Mouse (Mus musculus) cerebellum, adult 9-10 months (tissue): Measurements from ENCODE around the gene Tmem9.
A peak's percentile ranks its signal among the peaks of the same experiment; 100 is the strongest.

Source experiments
- DNase-seq: peaks from one replicate; pipeline ENCODE4 v3.0.0; 2022

Tmem9 gene

DNA sequence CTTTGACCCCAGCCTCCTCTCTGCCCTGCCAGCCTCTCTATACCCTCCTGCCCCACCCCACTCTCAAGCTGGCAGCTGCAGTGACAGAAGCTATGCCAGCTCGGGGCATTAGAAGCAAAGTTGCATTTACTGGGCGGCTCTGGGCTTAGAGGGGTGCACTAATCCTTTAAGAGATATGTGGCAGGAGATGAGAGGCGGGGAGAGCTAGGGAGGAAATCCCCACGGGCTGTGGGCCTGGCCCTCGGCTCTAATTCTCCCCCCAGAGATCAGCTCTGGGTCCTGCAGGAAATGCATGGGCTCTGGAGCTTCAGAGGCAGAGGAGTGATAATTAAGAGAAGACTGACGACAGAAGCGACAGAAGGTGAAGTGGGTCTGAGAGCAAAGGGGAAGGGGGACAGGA lies 25.0 kb downstream of the Tmem9 start:
- no peak for DNase-seq

DNA sequence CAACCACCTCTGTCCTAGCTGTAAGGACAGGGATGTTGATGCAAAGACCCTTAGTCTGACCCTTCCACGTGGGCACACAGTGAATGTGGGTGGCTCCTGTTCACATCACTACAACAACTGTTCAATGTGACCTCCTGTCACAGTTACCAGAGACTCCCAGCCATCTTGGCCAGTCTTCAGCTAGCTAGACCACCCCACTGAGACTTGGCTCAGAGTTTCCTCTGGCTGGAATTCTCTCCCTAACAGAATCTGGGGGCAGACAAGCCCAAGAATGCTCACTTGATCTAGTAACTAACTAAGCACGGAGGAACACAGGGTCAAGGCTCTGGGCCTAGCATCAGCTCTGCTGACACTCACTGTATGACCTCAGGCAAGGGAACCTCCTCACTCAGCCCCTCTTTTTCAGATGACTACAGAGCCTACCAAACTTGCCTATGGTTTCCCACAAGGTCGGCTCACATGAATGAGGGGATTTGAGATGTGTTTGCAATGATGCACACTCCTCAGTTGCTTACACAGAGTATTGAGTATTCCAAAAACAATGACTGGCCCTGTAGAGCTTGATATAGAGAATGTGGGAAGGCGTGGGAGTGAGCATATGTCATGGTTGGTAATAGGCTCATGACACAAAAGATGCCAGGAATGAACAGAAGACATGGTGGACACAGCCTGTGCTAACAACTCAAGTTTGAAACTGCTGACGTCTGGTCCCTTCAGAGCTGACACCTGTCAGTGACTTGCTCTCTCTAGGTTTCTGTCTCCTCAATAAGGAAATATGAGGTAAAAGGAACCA lies 31.0 kb downstream of the Tmem9 start:
- no peak for DNase-seq

- no peak for DNase-seq
These were observed 32.5 kb downstream of the Tmem9 start for GRCm38 (mm10) chr1:136040452-136040851.

DNA sequence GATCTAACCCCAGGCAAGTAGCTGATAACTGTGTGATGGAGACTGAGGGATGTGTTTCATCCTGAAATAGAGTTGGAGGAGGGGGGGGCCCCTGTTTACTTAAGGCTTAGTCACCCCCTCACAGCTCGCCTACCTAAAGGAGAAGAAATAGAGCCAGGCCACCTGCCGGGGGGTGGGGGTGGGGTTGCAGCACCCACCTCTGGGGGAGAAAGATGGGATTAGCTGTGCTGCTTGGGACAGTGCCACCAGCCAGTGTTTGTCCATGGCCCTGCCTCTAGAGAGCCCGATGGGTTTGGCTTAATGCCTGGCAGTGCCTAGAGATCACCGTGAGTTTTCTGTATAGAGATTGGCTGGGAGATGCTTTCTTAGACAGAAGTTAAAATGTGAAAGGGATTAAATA lies 32.9 kb downstream of the Tmem9 start:
- no peak for DNase-seq

DNA sequence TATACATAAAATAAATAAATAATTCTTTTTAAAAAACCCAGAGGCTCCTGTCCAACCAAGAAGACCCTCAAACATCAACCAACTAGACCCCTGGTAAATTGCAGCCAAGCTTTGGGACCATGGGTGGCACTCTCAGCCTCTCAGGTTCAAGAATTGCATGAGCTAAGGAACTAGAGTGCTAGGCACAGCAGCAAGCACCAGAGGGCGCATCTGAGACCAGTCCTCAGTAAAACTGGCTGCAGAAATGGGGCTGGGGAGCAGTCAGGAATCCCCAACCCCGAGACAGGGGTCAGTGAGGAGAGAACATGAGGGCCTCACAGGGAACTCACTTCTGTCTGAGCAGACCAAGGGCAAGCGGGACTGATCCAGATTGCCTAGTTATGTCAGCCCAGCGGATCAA lies 37.8 kb downstream of the Tmem9 start:
- DNase-seq = peak; percentile 56

GRCm38 (mm10) chr1:136047432-136047831 lies 39.5 kb downstream of the Tmem9 start:
- DNase-seq = peak; percentile 31

- no peak for DNase-seq
These were observed 39.9 kb downstream of the Tmem9 start for GRCm38 (mm10) chr1:136047894-136048293.

DNA sequence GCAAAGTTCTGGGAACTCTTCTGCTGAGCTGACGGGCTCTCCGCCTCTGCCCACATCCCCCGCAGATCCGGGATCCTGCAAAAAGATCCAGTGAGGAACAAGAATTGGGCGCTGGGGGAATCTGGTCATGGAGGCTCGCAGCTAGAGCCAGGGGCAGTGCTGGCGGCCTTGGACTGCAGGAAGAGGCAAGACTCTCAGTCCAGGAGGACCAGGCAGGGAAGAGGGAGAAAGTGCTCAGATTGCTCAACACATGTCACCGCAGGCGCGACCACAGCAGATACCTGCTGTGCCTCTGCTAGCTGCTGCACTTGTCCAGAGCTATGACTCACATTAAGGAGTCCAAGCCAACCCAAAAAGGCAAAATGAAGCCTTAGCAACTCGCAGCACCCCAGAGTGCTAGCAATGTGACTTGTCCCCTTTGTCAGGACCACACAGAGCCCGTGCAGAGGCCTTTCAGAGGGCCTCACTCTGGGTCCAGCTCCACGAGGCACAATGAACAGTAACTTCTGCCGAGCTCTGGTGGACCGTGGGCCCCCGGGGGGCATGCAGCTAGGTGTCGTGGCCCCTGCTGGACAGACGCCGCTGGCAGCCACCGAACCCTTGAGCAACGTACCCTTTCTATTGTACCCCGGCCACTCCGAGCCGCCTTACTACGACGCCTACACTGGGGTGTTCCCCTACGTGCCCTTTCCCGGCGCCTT lies 42.5 kb downstream of the Tmem9 start, which contains the start of gene Ascl5:
Gene Ascl5 (plus strand): TSS at position 493 of the 701 bp plus-strand sequence.
- no peak for DNase-seq

DNA sequence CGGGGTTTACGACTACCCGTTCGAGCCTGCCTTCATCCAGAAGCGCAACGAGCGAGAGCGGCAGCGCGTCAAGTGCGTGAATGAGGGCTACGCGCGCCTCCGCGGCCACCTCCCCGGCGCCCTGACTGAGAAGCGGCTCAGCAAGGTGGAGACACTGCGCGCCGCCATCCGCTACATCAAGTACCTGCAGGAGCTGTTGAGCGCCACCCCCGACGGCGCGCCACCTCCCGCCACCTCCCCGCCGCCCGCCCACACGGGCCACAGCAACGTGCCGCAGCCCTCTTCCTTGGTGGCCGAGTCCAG lies 43.0 kb downstream of the Tmem9 start:
- no peak for DNase-seq

- DNase-seq = peak; percentile 84
These were observed 43.5 kb downstream of the Tmem9 start for GRCm38 (mm10) chr1:136051465-136051864.

- DNase-seq = no peak
These were observed 44.6 kb downstream of the Tmem9 start, which contains the start of gene Cacna1s for GRCm38 (mm10) chr1:136052547-136052946. Gene Cacna1s, plus strand, starts transcription at chr1:136052750.

DNA sequence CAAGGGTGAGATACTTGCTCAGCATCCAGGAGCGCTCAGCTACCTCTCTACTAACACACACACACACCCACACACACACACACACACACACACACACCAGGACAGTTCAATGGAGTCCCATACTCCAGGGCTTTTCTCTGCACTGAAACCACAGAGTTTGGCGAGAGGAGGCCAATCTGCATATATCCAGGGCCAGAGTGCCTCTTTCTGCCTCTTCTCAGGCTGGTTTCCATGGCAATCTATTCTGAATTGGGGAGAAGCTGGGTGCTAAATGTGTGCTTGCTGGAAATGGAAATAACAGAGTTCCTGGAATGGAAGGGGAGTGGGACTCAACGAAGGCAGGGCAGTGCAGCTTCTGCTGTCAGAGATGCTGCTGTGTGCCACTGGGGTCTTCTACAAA lies 47.8 kb downstream of the Tmem9 start:
- no peak for DNase-seq

GRCm38 (mm10) chr1:136058594-136058993 lies 50.6 kb downstream of the Tmem9 start:
- DNase-seq = no peak

- peak; percentile 89 for DNase-seq
These were observed 53.3 kb downstream of the Tmem9 start for GRCm38 (mm10) chr1:136061041-136061789.

DNA sequence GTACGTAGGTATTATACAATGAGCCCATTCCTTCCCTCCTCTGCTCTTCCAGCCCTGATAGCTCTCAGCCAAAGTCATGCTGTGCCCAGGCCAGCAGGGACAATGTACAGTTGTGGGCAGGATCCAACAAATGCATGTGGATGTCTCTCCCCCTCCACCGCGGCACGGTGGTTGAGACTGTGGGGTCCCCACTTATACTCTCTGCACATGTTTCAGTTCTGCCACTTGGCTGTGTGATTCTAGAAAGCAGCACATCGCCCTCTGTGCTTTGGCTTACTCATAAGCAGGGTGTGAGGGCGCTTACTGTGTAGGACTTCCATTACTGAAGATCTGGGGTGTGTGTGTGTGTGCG lies 53.8 kb downstream of the Tmem9 start:
- no peak for DNase-seq

DNA sequence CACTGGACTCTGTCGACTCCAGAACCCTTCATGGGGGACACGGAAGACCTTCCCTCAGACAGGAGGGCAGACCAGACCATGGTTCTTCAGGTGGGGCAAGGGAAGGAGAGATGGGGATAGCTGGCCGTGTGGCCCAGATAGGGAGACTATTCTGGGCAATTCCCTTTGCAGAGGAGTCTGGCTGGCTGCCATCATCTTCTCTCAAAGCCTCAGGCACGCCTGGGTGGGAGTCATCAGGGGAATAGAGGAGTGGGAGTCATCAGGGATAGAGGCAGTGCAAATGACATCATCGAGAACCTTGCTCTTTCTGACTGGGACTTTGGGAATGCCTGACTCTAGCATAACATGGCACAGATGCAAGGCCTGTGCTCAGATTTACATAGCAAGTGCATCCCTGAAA lies 56.0 kb downstream of the Tmem9 start:
- no peak for DNase-seq

DNA sequence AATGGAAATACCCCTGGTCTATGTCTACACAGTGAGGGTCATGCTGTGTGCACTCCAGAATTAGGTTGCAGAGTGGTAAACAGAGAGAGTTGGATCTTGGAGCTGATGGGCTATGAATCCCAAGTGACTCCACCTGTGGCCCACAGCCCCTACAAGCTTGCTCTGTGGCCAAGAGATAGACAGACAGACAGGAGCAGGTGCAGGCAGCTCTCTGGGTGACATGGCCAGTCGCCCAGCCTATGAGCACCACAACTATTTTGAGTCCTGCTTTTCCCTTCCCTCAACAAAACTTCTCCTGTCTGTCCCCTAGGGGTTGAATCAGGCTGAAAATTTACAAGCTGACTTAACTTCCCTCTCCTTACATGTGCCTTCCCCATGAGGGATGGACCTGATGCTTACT lies 58.7 kb downstream of the Tmem9 start:
- DNase-seq = no peak

- DNase-seq = no peak
These were observed 59.6 kb downstream of the Tmem9 start for GRCm38 (mm10) chr1:136067579-136067978.

DNA sequence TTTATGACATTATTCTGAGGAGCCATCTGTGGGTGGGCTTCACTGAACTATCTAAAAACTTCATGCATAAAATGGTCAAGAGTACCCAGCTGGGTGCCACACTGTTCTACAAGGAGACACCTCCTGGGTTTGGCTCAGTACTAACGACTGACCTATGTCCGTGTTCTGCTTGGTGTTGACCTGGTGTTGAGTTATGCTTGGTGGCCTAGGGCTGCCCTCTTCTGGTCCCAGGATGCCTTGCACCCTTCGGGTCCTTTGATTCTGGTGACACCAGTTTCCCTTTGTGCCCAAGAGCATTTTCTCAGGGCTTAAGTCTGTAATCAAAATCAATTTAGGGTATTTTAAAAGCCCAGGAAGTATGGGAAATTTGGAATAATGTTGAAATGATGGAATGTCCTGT lies 68.1 kb downstream of the Tmem9 start:
- DNase-seq = peak; percentile 68

GRCm38 (mm10) chr1:136077656-136078055 lies 69.7 kb downstream of the Tmem9 start:
- DNase-seq = no peak

GRCm38 (mm10) chr1:136081161-136081560 lies 73.2 kb downstream of the Tmem9 start:
- DNase-seq = no peak
